12 mouse cellular contexts compared by ENCODE assay signal in the genomic region with DNA sequence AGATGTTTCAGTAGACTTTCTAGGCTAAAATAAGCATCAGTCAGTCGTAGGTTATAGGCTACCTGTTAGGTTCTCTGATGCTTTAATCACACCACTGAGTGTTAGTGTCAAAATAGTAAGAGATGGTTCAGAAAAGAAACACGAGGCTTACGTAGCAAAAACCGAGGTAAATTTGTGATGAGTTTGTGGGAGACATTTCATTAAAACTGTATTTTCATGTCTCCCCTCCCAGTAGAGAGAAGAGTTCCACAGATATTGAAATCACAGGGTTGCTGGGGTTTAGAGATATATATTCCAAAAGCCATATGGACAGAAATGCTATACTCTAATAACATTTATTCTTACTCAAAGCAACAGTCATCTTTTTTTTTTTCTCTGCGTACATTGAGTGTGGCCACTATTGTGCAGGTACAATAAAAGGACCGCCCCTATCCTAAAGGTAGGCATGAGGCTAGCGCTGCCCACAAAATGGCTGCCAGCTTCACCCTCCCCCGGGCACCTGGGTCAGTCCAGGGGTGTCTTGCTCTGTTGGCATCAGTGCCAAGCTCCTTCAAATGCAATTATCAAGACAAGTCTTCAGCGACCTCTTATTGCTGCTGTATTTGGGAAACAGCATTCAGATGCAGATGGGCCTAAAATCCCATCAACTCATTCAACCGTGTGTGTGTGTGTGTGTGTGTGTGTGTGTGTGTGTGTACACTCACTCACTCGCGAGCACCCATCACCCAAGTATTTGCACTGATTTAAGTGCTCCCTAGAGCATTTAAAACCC.
DNase-seq lines count a peak whose midpoint lies in the region; ATAC-seq and TF ChIP-seq lines count a peak whose summit lies in the region.
"Had no signal": no experiment of that assay in that cellular context is flagged by ENCODE, and none has a peak within 500 bp of the region (broad histone marks: within the 10 kb centered on the region; RNA-seq: fewer than 3 reads in every experiment).

No protein-coding gene starts in this region.

- ATAC-seq in lung, embryonic 16.5 days (ENCODE audit: low read depth): no peak
- peak; percentile 78 for ATAC-seq in forebrain, embryonic 14.5 days
- ATAC-seq in midbrain, embryonic 11.5 days (ENCODE audit: low FRiP score): peak; percentile 61
- no peak for ATAC-seq in lung, postnatal 0 days
- ATAC-seq in granulocyte monocyte progenitor cell, adult 5-6 weeks (replicated peaks; ENCODE audit: poor library complexity, severe bottlenecking): no peak

- H3K4me2 ChIP-seq in lung, embryonic 16.5 days (ENCODE audit: low read depth, low read length): 0 out of 2 replicates have a peak overlapping the region, but pooled peaks have one; percentile 19
- peak overlapping the region; percentile 41 for H3K4me2 ChIP-seq in forebrain, embryonic 14.5 days (ENCODE audit: low read length)
- H3K4me2 ChIP-seq in midbrain, embryonic 11.5 days: peak overlapping the region; percentile 40
- H3K4me2 ChIP-seq in lung, postnatal 0 days (replicated peaks; ENCODE audit: low read depth, low read length): no peak overlapping the region
- H3K4me2 ChIP-seq: liver, embryonic 15.5 days had no signal

- H3K27me3 ChIP-seq in lung, embryonic 16.5 days (ENCODE audit: control insufficient read depth, insufficient read depth, low read depth, low read length): no peaks in the 10 kb centered on the region
- H3K27me3 ChIP-seq in forebrain, embryonic 14.5 days (replicated peaks; ENCODE audit: control insufficient read depth, insufficient read depth, low read length): no peaks in the 10 kb centered on the region
- H3K27me3 ChIP-seq in midbrain, embryonic 11.5 days (ENCODE audit: control insufficient read depth, insufficient read depth, low read length): no peaks in the 10 kb centered on the region
- H3K27me3 ChIP-seq in lung, postnatal 0 days (replicated peaks; ENCODE audit: insufficient read depth, low read length): no peaks in the 10 kb centered on the region
- H3K27me3 ChIP-seq: liver, embryonic 15.5 days had no signal

- no peak overlapping the region for H3K4me3 ChIP-seq in lung, embryonic 16.5 days (ENCODE audit: low read length)
- peak overlapping the region; percentile 7; the same call in 1 of the 2 replicates for H3K4me3 ChIP-seq in forebrain, embryonic 14.5 days (ENCODE audit: low read depth, low read length)
- no peak overlapping the region; the same call in 1 of the 2 replicates for H3K4me3 ChIP-seq in midbrain, embryonic 11.5 days (ENCODE audit: low read depth, low read length)
- no peak overlapping the region for H3K4me3 ChIP-seq in lung, postnatal 0 days (ENCODE audit: low read depth, low read length)
- H3K4me3 ChIP-seq: liver, embryonic 15.5 days had no signal

- TF ChIP-seq CTCF in lung, postnatal 0 days (IDR thresholded peaks at IDR 0.05): no peak

- no peak for TF ChIP-seq EP300 in lung, postnatal 0 days (IDR thresholded peaks at IDR 0.05)

- DNase-seq in lung, postnatal 4 days: no peak
- peak; percentile 85 for DNase-seq in forebrain, embryonic 14.5 days (ENCODE audit: low spot score)
- DNase-seq in midbrain, embryonic 11.5 days (ENCODE audit: low spot score, missing footprints): peak; percentile 96
- no peak for DNase-seq in urinary bladder, adult 18-20 months (ENCODE audit: low spot score in 2 of 2)
- DNase-seq in lung, postnatal 0 days (ENCODE audit: low spot score): no peak
- DNase-seq: cerebellum, adult 11 months; right cerebral cortex, postnatal 25 days; thymus, adult 2 months had no signal

- WGBS in lung, embryonic 16.5 days: 68% methylated on average over 12 of the region's 12 CpGs
- 2% methylated on average over 12 of the region's 12 CpGs for WGBS in forebrain, embryonic 14.5 days
- 27% methylated on average over 12 of the region's 12 CpGs for WGBS in midbrain, embryonic 11.5 days
- 62% methylated on average over 12 of the region's 12 CpGs for WGBS in lung, postnatal 0 days

- no peaks in the 10 kb centered on the region for H3K4me1 ChIP-seq in lung, embryonic 16.5 days (replicated peaks; ENCODE audit: control insufficient read depth, insufficient read depth, low read length)
- peaks cover 17% of the 10 kb centered on the region for H3K4me1 ChIP-seq in forebrain, embryonic 14.5 days (ENCODE audit: control insufficient read depth, insufficient read depth, low read length)
- H3K4me1 ChIP-seq in midbrain, embryonic 11.5 days (ENCODE audit: control insufficient read depth, insufficient read depth, low read length): peaks cover 29% of the 10 kb centered on the region
- no peaks in the 10 kb centered on the region for H3K4me1 ChIP-seq in lung, postnatal 0 days (ENCODE audit: insufficient read depth, low read depth, low read length)
- H3K4me1 ChIP-seq: liver, embryonic 15.5 days had no signal

- H3K9ac ChIP-seq in lung, embryonic 16.5 days (ENCODE audit: low read length): no peak overlapping the region
- H3K9ac ChIP-seq in forebrain, embryonic 14.5 days (ENCODE audit: low read length): no peak overlapping the region
- H3K9ac ChIP-seq in midbrain, embryonic 11.5 days (ENCODE audit: low read length): peak overlapping the region; percentile 3; the same call in 1 of the 2 replicates
- H3K9ac ChIP-seq in lung, postnatal 0 days (replicated peaks; ENCODE audit: low read depth): no peak overlapping the region
- H3K9ac ChIP-seq: liver, embryonic 15.5 days had no signal

- H3K27ac ChIP-seq in lung, embryonic 16.5 days (ENCODE audit: low read length): no peak overlapping the region
- peak overlapping the region; percentile 52 for H3K27ac ChIP-seq in forebrain, embryonic 14.5 days (ENCODE audit: low read depth, low read length)
- H3K27ac ChIP-seq in midbrain, embryonic 11.5 days (ENCODE audit: low read depth, low read length): peak overlapping the region; percentile 88
- no peak overlapping the region for H3K27ac ChIP-seq in lung, postnatal 0 days (ENCODE audit: low read length)
- H3K27ac ChIP-seq: layer of hippocampus, adult 2 months; liver, embryonic 15.5 days had no signal

- H3K9me3 ChIP-seq in lung, embryonic 16.5 days (ENCODE audit: control insufficient read depth, low read length): no peaks in the 10 kb centered on the region
- no peaks in the 10 kb centered on the region for H3K9me3 ChIP-seq in forebrain, embryonic 14.5 days (replicated peaks; ENCODE audit: control insufficient read depth, low read length)
- no peaks in the 10 kb centered on the region for H3K9me3 ChIP-seq in midbrain, embryonic 11.5 days (ENCODE audit: control insufficient read depth, low read length)
- H3K9me3 ChIP-seq in lung, postnatal 0 days (ENCODE audit: low read length): no peaks in the 10 kb centered on the region
- H3K9me3 ChIP-seq: liver, embryonic 15.5 days had no signal

- H3K36me3 ChIP-seq in lung, embryonic 16.5 days (ENCODE audit: control insufficient read depth, insufficient read depth, low read length): no peaks in the 10 kb centered on the region
- H3K36me3 ChIP-seq in forebrain, embryonic 14.5 days (ENCODE audit: control insufficient read depth, insufficient read depth, low read length): no peaks in the 10 kb centered on the region
- H3K36me3 ChIP-seq in midbrain, embryonic 11.5 days (ENCODE audit: control insufficient read depth, insufficient read depth, low read length): no peaks in the 10 kb centered on the region
- no peaks in the 10 kb centered on the region for H3K36me3 ChIP-seq in lung, postnatal 0 days (ENCODE audit: insufficient read depth, low read length)
- H3K36me3 ChIP-seq: liver, embryonic 15.5 days had no signal

Comparison
In these comparisons a context has a peak if more than half of its experiments do, and no peak if none do; other contexts are left out.
1. ATAC-seq: peak in forebrain, embryonic 14.5 days (single experiment) and midbrain, embryonic 11.5 days (single experiment); none in lung, embryonic 16.5 days (single experiment), lung, postnatal 0 days (single experiment) and granulocyte monocyte progenitor cell, adult 5-6 weeks (single experiment).
2. H3K27ac ChIP-seq: peak in forebrain, embryonic 14.5 days (single experiment) and midbrain, embryonic 11.5 days (single experiment); none in lung, embryonic 16.5 days (single experiment) and lung, postnatal 0 days (single experiment).
3. DNase-seq: peak in forebrain, embryonic 14.5 days (single experiment) and midbrain, embryonic 11.5 days (single experiment); none in lung, postnatal 4 days (0 of 2), urinary bladder, adult 18-20 months (0 of 2) and lung, postnatal 0 days (single experiment).